Mouse (Mus musculus) adrenal gland, adult 2 months (tissue): ENCODE results near the gene Cbln1. TPM values are rescaled to one million over a fixed set of nuclear protein-coding genes. Genes with fewer than 3 reads are reported as not detected.

Source experiments
- DNase-seq: peaks from one replicate; pipeline ENCODE4 v3.0.0; 2021
- polyA plus RNA-seq: library from polyadenylated mRNA; depleted of rRNA; stranded (reverse); fragments of >200 nt; gene quantifications from 2 replicates; pipeline ENCODE4 v1.2.3, GENCODE M21; 2012; rRNA removed
- total RNA-seq, 2 experiments: library from RNA; stranded (reverse); gene quantifications; 2 replicates each; pipeline ENCODE4 v1.2.3; 2021

Gene Cbln1
- total and polyA plus RNA-seq, 3 experiments, result 0.52 to 0.82 TPM; not detected in 1

- no peak for DNase-seq
Measured at GRCm38 (mm10) chr8:87469931-87470833, 2.2 kb downstream of the Cbln1 start.

GRCm38 (mm10) chr8:87468958-87469815, 3.2 kb downstream of the Cbln1 start:
- no peak for DNase-seq

- no peak for DNase-seq
Measured at GRCm38 (mm10) chr8:87468416-87468957, 3.9 kb downstream of the Cbln1 start.

GRCm38 (mm10) chr8:87467906-87468305, 4.5 kb downstream of the Cbln1 start:
- no peak for DNase-seq

GRCm38 (mm10) chr8:87466936-87467602, 5.3 kb downstream of the Cbln1 start:
- DNase-seq, result no peak

- no peak for DNase-seq
Measured at GRCm38 (mm10) chr8:87466335-87466734, 6.1 kb downstream of the Cbln1 start.

- DNase-seq, result no peak
Measured at GRCm38 (mm10) chr8:87464446-87464845, 8.0 kb downstream of the Cbln1 start.

GRCm38 (mm10) chr8:87461801-87462200, 10.6 kb downstream of the Cbln1 start:
- DNase-seq, result no peak

- no peak for DNase-seq
Measured at GRCm38 (mm10) chr8:87456949-87457348, 15.5 kb downstream of the Cbln1 start.

GRCm38 (mm10) chr8:87452815-87453214, 19.6 kb downstream of the Cbln1 start:
- no peak for DNase-seq

GRCm38 (mm10) chr8:87451737-87452136, 20.7 kb downstream of the Cbln1 start:
- no peak for DNase-seq

- DNase-seq, result no peak
Measured at GRCm38 (mm10) chr8:87434592-87434991, 37.8 kb downstream of the Cbln1 start.

GRCm38 (mm10) chr8:87427188-87427587, 45.2 kb downstream of the Cbln1 start:
- no peak for DNase-seq

GRCm38 (mm10) chr8:87424706-87425105, 47.7 kb downstream of the Cbln1 start:
- peak; percentile 40 for DNase-seq

- DNase-seq, result no peak
Measured at GRCm38 (mm10) chr8:87421697-87422096, 50.7 kb downstream of the Cbln1 start.

Other genes with a start within 250 kb of the Cbln1 start
- gene 4933402J07Rik, start 91.2 kb upstream of the Cbln1 start, total RNA-seq, result not detected
- gene 4933402J07Rik, start 91.2 kb upstream of the Cbln1 start, polyA plus RNA-seq, result not detected in 2 replicates